Mouse (Mus musculus) liver, embryonic 11.5 days (tissue): ENCODE results near the gene Zbed3. TPM values are rescaled to one million over a fixed set of nuclear protein-coding genes. Genes with fewer than 3 reads are reported as not detected.

Source experiments
- ATAC-seq: fragments of 200-750 bp; cut with Nextera tagmentation; replicated peaks from 2 replicates; pipeline ENCODE4 v1.8.0; 2017; ENCODE audit warnings: moderate number of reproducible peaks, mild to moderate bottlenecking, moderate TSS enrichment, moderate library complexity; ENCODE audit not compliant: low FRiP score
- DNase-seq: peaks from one replicate; pipeline ENCODE4 v3.0.0-alpha.2; 2017; ENCODE audit warnings: low spot score
- H3K27ac ChIP-seq: fragments of 300-500 bp; sonication (generic); 2 replicates; pipeline ENCODE4 v1.5.1; 2014; ENCODE audit warnings: mild to moderate bottlenecking, low read depth, low read length, control low read depth
- H3K27me3 ChIP-seq: fragments of 300-500 bp; sonication (generic); replicated peaks from 2 replicates; pipeline ENCODE4 v1.6.1; 2014; ENCODE audit warnings: low read length, mixed read lengths; ENCODE audit not compliant: control insufficient read depth, insufficient read depth
- H3K36me3 ChIP-seq: fragments of 300-500 bp; sonication (generic); 2 replicates; pipeline ENCODE4 v1.6.1; 2014; ENCODE audit warnings: mild to moderate bottlenecking, low read length, moderate library complexity, mixed read lengths; ENCODE audit not compliant: control insufficient read depth, insufficient read depth
- H3K4me1 ChIP-seq: fragments of 300-500 bp; sonication (generic); replicated peaks from 2 replicates; pipeline ENCODE4 v1.6.1; 2014; ENCODE audit warnings: low read length, mixed read lengths; ENCODE audit not compliant: control insufficient read depth, insufficient read depth
- H3K4me2 ChIP-seq: fragments of 300-500 bp; sonication (generic); 2 replicates; pipeline ENCODE4 v1.6.1; 2014; ENCODE audit warnings: mild to moderate bottlenecking, control low read depth, moderate library complexity
- H3K4me3 ChIP-seq: fragments of 300-500 bp; sonication (generic); 2 replicates; pipeline ENCODE4 v1.5.1; 2014; ENCODE audit warnings: low read depth, low read length, control low read depth
- H3K9ac ChIP-seq: fragments of 300-500 bp; sonication (generic); 2 replicates; pipeline ENCODE4 v1.6.1; 2014; ENCODE audit warnings: low read depth, low read length, control low read depth
- H3K9me3 ChIP-seq: fragments of 300-500 bp; sonication (generic); 2 replicates; pipeline ENCODE4 v1.6.1; 2016; ENCODE audit warnings: low read length, inconsistent platforms, mixed read lengths; ENCODE audit not compliant: control insufficient read depth
- WGBS: fragments of 180-500 bp; shearing (Covaris S2); extraction: QIAGEN DNeasy Blood & Tissue Kit; methylation state at CpG from one replicate; pipeline ENCODE4 v1.1.7; 2014; 5-methylcytosine and 5-hydroxymethylcytosine counted together
- polyA plus RNA-seq: library from polyadenylated mRNA; unstranded; fragments of >200 nt; fragmentation: Nextera tagmentation; extraction: Ambion mirVana; gene quantifications from 2 replicates; pipeline ENCODE4 v1.2.1, GENCODE M21; 2014

Zbed3 gene
- polyA plus RNA-seq, 1 experiment from 2014 or later, result 30.9 TPM

- H3K27ac ChIP-seq, result peak overlapping the region; percentile 38; the same call in 1 of the 2 replicates
- no peak for ATAC-seq
- no peaks in the 10 kb centered on the region for H3K4me1 ChIP-seq
- no peak for DNase-seq
- H3K4me2 ChIP-seq, result 0 out of 2 replicates have a peak overlapping the region, but pooled peaks have one; percentile 17
- H3K36me3 ChIP-seq, result no peaks in the 10 kb centered on the region
- no peak overlapping the region for H3K4me3 ChIP-seq
- 74% methylated on average over 8 of the region's 8 CpGs for WGBS
- no peaks in the 10 kb centered on the region for H3K9me3 ChIP-seq
- no peaks in the 10 kb centered on the region for H3K27me3 ChIP-seq
- H3K9ac ChIP-seq, result no peak overlapping the region
Observed at GRCm38 (mm10) chr13:95307100-95307655, 16.2 kb upstream of the Zbed3 start.

DNA sequence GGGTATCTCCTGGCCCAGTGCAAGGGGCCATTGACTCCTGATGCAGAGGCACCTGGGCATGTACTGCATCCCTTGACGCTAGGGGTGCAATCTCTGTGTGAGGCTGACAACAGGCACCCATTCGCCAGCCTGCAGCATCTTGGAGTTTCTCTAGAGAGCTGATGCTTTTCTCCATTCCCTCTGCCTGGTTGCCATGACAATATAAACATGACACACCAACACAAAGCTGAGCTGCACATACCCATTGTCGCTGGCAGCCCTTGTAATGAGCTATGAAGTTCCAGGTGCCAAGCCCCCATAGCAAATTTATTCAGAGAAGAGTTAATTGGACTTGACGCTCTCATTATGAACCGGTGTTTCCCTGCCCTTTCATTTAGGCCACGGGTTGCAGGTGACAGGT, 11.4 kb upstream of the Zbed3 start:
- no peak for ATAC-seq
- 76% methylated on average over 6 of the region's 6 CpGs for WGBS
- no peaks in the 10 kb centered on the region for H3K4me1 ChIP-seq
- no peak for DNase-seq
- H3K27me3 ChIP-seq, result no peaks in the 10 kb centered on the region
- no peak overlapping the region for H3K4me2 ChIP-seq
- no peak overlapping the region for H3K27ac ChIP-seq
- H3K9ac ChIP-seq, result no peak overlapping the region
- H3K9me3 ChIP-seq, result no peaks in the 10 kb centered on the region
- no peaks in the 10 kb centered on the region for H3K36me3 ChIP-seq
- H3K4me3 ChIP-seq, result no peak overlapping the region

DNA sequence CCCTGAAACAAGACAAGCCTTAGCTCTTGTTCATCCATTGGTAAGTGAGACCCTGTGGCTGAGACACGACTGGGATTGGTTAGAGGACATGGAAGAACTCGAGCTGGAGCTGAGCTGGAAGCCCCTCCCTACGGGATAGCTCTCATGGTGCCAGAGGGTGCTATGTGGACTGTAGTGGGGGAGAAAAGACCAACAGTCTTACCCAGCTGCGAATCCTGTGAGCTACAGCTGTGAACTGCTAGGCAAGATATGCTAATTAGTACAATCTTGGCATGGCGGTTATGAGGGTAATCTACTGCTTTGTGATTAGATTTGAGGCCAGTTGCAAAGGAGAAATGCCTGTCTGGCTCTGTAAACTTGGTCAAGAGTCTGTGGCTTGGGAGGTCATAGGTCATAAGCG, 4.3 kb upstream of the Zbed3 start:
- Histone ChIP-seq H3K4me3 (no peak overlapping the region), H3K27ac (no peak overlapping the region), H3K9me3 (no peaks in the 10 kb centered on the region), H3K9ac (no peak overlapping the region), H3K27me3 (no peaks in the 10 kb centered on the region), H3K4me1 (no peaks in the 10 kb centered on the region), H3K4me2 (no peak overlapping the region), H3K36me3 (no peaks in the 10 kb centered on the region)
- ATAC-seq (no peak), DNase-seq (no peak)
- 64% methylated on average over 6 of the region's 6 CpGs for WGBS

- Histone ChIP-seq H3K4me2 (no peak overlapping the region), H3K4me3 (no peak overlapping the region), H3K9ac (no peak overlapping the region), H3K4me1 (no peaks in the 10 kb centered on the region), H3K36me3 (no peaks in the 10 kb centered on the region), H3K27ac (no peak overlapping the region), H3K27me3 (no peaks in the 10 kb centered on the region), H3K9me3 (no peaks in the 10 kb centered on the region)
- WGBS, result 62% methylated on average over 4 of the region's 4 CpGs
- DNase-seq (no peak), ATAC-seq (no peak)
Observed at GRCm38 (mm10) chr13:95320451-95320850, 3.0 kb upstream of the Zbed3 start.

- DNase-seq, result peak; percentile 53
- 23% methylated on average over 15 of the region's 15 CpGs for WGBS
Observed at GRCm38 (mm10) chr13:95323950-95324625, 676 bp downstream of the Zbed3 start.

DNA sequence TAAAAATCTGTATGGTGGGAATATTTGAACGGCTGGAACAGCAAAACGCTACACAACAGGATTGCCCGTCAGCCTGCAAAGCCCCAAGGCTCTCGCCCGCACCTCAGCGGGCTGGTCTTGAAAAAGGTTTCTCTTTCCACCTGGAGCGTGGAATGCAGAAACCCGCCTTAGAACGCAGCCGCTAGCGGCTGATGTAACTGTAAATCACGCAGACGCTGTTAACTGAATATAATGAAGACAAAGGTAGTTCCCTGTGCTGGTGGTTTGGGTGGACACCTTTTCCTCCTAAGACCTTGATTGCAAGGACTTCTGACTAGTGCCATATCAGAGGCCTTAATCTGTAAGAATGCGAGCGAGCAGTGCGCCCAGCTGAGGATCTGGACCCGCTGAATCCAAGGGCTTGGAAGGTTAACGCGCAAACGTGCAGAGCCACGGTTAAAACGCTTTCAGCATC, 1.2 kb downstream of the Zbed3 start:
- Histone ChIP-seq H3K36me3 (no peaks in the 10 kb centered on the region), H3K4me1 (peaks cover 7% of the 10 kb centered on the region), H3K4me2 (peak overlapping the region; percentile 88), H3K9ac (peak overlapping the region; percentile 93), H3K9me3 (no peaks in the 10 kb centered on the region), H3K27me3 (no peaks in the 10 kb centered on the region), H3K27ac (peak overlapping the region; percentile 94), H3K4me3 (peak overlapping the region; percentile 79)
- DNase-seq (no peak), ATAC-seq (peak; percentile 19; the same call in 1 of the 2 replicates)
- under 1% methylated on average over 22 of the region's 22 CpGs for WGBS

More at GRCm38 (mm10) chr13:95323950-95324625, 676 bp downstream of the Zbed3 start:
- Histone ChIP-seq H3K4me3 (peak overlapping the region; percentile 79), H3K27ac (peak overlapping the region; percentile 94), H3K4me1 (peaks cover 7% of the 10 kb centered on the region), H3K9me3 (no peaks in the 10 kb centered on the region), H3K4me2 (peak overlapping the region; percentile 88), H3K27me3 (no peaks in the 10 kb centered on the region), H3K36me3 (no peaks in the 10 kb centered on the region), H3K9ac (peak overlapping the region; percentile 93)
- ATAC-seq, result no peak; the same call in 1 of the 2 replicates

DNA sequence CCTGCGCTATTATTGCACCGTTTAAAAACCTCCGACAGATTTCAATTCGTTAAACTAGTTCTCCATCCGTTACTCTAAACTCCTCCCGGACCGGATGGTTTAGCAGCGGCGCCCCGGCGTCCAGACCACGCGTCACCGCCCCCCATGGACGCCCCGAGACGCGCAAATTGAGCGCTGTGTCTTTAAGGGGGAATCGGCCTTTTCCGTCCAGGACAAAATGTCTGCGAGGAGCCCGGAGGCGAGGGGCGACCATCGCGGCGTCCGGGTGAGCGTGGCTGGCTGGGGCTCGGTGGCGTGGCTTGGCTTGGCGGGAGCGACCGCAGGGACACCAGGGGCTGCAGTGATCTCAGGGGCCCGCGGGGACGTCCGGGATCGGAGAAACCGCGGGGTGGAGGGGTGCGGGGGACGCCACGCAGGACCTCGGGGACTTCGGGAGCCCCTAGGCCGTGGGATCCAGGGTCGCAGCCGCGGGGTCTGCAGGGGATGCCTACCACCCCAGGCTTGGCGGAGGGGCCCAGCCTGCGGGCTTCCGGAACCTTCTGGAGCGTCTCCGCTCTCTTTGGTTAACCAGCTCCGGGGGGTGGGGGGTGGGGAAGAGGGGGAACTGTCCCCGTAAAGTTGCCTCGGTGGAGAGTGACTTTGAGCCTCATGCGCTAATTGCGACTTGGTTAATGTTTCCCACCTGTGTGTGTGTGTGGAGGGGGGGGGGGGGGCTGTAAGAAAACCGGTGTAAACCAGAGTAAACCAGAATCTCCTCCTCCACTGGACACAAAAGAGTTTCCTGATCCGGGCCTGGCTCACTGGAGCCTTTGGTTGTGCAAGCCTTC, 1.9 kb downstream of the Zbed3 start:
- under 1% methylated on average over 63 of the region's 63 CpGs for WGBS
- Histone ChIP-seq H3K4me2 (peak overlapping the region; percentile 88), H3K36me3 (no peaks in the 10 kb centered on the region), H3K4me1 (peaks cover 7% of the 10 kb centered on the region), H3K4me3 (peak overlapping the region; percentile 79), H3K27me3 (no peaks in the 10 kb centered on the region), H3K27ac (peak overlapping the region; percentile 94), H3K9ac (peak overlapping the region; percentile 93), H3K9me3 (no peaks in the 10 kb centered on the region)
- DNase-seq (peak; percentile 80), ATAC-seq (peak; percentile 58)

GRCm38 (mm10) chr13:95325907-95326550, 2.6 kb downstream of the Zbed3 start:
- 22% methylated on average over 5 of the region's 5 CpGs for WGBS

More at GRCm38 (mm10) chr13:95325907-95326550, 2.6 kb downstream of the Zbed3 start:
- Histone ChIP-seq H3K4me1 (peaks cover 7% of the 10 kb centered on the region), H3K27ac (peak overlapping the region; percentile 94), H3K27me3 (no peaks in the 10 kb centered on the region), H3K4me3 (peak overlapping the region; percentile 79), H3K4me2 (peak overlapping the region; percentile 88), H3K9me3 (no peaks in the 10 kb centered on the region), H3K9ac (peak overlapping the region; percentile 93), H3K36me3 (no peaks in the 10 kb centered on the region)
- no peak for DNase-seq
- no peak for ATAC-seq
